Mouse (Mus musculus) layer of hippocampus, postnatal 14 days (tissue): ENCODE measurements at regions not wholly inside any gene's neighbourhood (a gene's known extent, or its start where the extent isn't known, plus 50 kb on each side); places are given as distances from the start of the nearest gene placed in this dataset.

ENCODE experiments used
- DNase-seq, 2 experiments: peaks; one replicate each; pipeline ENCODE4 v3.0.0; 2021 to 2022; ENCODE audit warnings: low spot score in 2 of 2, mixed read lengths in 1 of 2

DNA sequence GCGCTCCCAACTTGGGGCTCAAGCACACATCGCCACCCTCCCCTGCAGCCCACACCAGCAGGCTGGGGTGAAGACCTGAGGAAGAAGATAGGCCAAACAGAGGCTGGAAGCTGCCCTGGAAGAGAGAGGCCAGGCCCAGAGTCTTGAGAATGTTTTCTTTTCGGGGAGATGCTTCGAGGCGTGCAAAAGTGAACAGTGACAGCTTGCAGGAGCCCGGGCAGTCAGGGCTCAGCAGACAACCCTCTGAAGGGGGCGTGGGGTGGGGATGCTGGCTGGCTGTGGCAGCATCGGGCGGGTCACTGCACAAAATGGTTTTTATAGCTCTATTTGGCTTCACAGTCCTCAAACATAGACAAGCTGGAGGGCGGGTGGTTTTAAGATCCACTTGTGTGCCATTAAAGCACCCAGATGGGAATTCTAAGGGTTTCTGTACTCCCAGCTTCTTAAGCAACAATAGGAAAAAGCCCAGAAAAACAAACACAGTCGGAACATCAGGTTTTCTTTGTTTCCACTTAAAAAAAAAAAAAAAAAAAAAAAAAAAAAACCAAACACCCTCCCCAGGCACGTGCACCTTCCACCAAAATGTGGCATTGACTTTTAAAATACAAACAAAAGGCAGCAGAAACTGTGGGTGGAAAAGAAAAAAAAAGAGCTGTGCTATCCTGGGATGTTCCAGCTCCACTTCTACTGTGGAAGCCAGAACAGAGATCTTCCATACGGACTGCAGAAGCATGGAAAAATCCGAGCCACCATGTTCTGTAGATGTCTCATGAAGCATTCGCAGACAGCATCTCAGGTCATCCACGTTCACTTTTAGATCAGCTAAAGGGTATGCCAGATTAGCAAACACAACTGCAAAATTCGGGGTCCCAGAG, 123.5 kb downstream of the Ly86 start:
- peak in 1 of 2 experiments; percentile 29 for DNase-seq

- DNase-seq, result no peak
These were observed 125.4 kb downstream of the Ly86 start for GRCm38 (mm10) chr13:37470230-37470907.

DNA sequence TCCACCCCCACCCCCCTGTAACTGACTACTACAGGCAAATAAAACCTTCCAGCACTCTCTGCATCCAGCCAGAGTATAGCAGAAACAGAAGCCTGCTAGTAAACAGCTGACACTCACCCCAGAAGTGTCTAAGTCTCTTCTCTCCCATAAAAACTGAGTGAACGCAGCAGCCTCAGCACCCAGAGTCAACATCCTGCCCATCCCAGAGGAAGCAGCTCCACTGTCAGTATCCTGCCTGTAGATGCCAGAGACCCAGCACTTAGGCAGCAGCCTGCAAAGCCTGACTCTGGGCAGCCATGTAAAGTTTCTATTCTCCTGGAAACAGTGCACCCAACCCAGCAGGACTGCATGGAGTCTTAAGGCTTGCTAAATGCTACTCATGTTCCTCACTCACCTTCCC, 128.4 kb downstream of the Ly86 start:
- no peak for DNase-seq

DNA sequence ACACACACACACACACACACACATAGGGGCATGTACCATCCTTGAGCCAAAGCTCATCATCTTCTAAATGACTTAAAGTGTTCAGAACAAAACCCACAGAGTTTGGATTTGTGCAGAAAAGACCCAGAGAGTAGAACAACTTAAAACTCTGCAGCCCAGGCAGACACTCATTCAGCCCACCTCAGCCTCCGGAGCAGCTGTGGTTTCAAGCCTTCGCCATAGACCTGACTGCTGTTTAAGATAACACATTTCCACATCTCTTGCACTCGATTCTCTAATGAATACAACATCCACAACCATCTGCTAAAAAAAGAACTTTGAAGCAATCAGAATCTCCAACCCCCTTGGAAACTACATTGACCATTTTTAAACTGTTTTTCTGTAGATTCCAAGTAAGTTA, 130.8 kb downstream of the Ly86 start:
- no peak for DNase-seq

GRCm38 (mm10) chr13:37476256-37477053, 131.4 kb downstream of the Ly86 start:
- DNase-seq, result no peak

DNA sequence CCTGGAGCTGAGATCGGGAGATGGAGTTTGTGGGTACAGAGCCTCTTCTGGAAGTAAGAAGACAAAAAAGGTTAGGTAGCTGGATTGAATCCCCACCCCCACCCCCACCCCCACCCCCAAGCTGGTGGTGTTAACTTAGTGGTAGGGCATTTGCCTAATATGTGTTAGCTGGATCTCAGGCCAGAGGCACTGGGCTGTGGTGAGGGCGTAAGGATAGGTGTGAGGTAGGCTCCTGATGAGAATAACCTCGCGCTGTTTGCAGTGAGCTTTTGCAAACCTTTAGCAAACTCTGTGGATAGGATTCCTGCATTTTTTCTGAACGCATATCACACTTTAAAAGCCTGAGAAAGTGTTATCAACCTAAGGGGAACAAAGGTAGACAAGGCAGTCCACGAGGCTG, 132.3 kb downstream of the Ly86 start:
- no peak for DNase-seq

- DNase-seq, result peak in 1 of 2 experiments; percentile 24
These were observed 132.9 kb downstream of the Ly86 start for GRCm38 (mm10) chr13:37477749-37478548.

DNA sequence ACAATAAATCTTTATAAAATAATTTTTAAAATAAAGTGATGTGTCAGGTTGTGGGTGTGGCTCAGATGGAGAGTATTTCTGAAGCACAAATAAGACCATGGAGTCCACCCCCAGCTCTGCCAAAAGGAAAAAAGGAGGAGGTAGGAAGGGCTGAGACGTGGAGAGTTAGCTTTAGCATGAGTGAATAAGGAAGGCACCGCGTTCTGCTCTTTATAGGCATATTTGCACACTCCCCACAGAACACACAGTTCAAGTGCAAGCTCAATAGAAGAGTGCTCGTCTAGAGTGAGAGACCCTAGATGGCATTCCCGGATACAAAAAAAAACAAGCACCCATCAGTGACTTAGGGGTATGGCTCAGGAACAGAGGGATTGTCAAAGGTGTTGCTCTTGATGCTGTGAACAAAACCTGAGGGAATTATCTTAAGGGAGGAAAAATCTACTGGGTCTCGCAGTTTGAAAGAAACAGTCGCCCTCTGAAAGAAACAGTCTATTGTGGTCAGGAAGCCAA, 134.2 kb downstream of the Ly86 start:
- no peak for DNase-seq

DNA sequence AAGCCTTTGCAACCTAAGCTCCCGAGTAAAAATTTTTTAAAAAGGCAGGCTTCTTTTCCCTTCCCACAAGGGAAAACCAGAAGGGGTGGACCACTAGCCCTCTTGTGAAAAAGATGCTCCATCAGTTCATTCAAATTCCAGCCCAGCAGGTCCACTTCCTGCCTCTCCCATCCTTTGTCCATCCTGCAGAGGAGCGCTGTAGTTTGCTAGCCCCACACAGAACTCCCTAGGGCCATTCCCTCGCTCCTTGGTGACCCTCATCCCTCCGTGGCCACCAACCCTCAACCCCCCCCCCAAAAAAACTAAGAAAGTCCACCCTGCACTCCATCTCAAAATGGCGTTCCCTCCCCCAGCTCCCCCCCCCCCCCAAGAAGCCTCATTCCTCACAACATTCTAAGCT, 136.5 kb downstream of the Ly86 start:
- no peak for DNase-seq

GRCm38 (mm10) chr13:37482038-37482437, 137.0 kb downstream of the Ly86 start:
- peak in 1 of 2 experiments; percentile 15 for DNase-seq

DNA sequence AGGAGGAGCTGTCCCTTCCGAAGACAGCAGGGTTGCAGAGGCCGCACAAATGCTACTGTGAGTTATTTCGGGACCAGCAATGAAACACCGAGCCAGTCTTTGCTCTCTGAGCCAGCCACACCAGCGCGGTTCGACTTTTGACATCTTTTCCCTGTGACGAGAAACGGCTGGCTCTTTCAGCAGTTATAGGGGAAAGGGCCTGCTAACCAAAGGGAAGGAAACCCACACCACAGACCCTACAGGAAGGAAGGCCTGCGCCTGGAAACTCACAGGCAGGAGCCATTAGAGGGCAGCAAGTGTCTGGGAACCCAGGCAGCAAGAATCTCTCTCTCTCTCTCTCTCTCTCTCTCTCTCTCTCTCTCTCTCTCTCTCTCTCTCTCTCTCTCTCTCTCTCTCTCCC, 137.6 kb downstream of the Ly86 start:
- peak; percentile 59 to 70 for DNase-seq

- DNase-seq, result peak in 1 of 2 experiments; percentile 41
These were observed 138.2 kb downstream of the Ly86 start for GRCm38 (mm10) chr13:37483010-37483855.

DNA sequence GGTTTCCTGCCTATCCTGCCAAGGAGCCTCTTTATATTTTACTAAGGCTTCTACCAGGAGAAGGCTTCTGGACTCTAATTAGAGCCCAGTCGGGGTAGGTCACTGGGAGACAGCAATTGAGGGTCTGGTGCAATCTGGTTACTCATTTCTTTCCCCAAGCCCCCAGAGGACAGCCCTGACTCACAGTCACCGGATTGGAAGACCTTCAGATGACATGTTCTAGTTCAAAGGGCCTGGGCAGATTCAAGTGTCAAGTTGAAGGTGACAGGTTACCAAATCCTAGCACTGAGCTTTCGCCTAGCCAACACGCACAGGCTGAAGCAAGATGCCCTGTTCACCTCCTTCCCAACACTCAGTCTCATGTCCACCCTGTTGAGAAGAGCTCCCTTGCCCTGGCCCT, 139.6 kb downstream of the Ly86 start:
- no peak for DNase-seq

GRCm38 (mm10) chr13:37492115-37493001, 147.3 kb downstream of the Ly86 start:
- DNase-seq, result no peak

GRCm38 (mm10) chr13:37493331-37493730, 148.3 kb downstream of the Ly86 start:
- no peak for DNase-seq

DNA sequence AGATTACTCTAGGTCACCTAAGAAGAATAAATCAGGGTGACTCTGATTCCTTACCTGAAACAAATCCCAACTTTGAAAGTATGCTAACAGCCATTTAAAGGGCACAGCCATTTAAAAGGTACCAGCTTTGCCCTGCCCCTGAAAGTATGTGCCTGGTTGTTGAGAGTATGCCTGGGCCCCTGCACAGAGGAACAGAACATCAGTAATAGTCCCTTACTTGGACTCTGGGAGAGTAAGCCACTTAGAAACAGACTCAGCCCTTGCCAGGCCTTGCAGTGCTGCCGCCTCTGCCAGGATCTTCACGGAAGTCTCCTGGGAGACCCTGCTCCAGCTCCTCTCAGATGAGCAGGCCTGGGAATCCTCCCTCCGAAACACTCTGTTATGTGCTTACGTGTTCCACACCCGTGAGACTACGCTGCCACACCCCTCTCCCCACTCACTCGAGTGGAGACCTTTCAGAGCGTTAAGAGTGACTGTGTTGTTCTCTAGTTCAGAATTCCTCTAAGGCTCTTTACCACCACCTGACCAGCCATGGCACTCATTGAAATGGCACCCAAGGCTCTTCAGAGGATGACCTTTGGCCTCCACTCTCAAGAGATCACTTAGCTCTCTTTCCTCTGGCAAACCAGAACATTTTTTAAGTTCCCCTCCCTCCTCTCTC, 150.4 kb downstream of the Ly86 start:
- DNase-seq, result no peak

DNA sequence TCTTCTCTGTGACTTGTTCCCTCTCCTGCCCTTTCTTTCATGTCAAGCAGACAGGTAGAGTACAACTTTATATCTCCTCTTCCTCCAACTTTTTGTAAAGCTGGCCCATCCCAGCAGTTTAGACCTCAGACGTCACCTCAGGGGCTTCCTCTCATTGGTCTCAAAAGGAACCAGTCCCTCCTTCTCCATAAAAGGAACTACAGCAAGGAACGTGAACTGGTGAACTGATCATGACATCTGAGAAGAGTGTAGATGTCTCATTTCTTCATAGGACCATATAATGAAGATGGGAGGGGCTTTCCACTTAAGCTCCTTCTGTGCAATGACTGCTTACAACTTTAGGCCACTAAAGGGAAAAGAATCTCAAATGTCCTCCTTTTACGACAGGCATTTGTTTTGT, 153.0 kb downstream of the Ly86 start:
- DNase-seq, result no peak

DNA sequence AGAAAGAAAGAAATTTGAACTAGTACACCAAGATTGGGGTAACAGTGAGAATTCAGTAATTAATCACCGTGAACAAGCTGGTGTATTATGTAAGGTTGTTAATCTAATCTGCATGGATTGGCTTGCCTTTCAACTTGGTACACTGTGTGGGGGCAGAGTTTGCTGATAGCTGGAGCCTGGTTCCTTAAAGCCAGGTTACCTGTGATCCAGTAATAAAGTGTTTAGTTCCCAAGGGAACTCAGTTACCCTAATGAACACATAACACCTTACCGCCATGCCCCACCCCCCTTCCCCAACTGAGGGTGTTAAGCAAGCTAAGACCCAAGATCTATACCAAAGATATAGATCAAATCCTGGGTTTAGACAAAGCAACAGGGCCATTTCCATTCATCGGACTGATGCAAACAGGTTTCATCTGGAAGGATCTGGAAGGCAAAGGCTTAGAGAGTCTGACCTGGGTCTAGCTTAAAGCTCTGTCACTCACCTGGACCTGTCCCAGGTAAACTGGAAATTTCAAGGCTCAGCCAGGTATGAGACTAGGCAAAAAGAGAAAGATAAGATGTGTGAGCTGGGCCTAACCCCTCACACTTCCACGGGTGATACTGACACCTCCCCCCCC, 155.8 kb downstream of the Ly86 start:
- DNase-seq, result no peak
